Mouse (Mus musculus) hindbrain, embryonic 12.5 days (tissue): ENCODE measurements around the gene Zfp747. TPM values are rescaled to one million over a fixed set of nuclear protein-coding genes. Genes with fewer than 3 reads are reported as not detected.
"Not testable (repeated sequence)": the region's sequence is repeated elsewhere in the genome, so short reads cannot be mapped to it uniquely, and the experiment has no call there.

Experiments
- ATAC-seq: fragments of 200-750 bp; cut with Nextera tagmentation; 2 replicates; pipeline ENCODE4 v1.8.0; 2017; ENCODE audit warnings: moderate TSS enrichment; ENCODE audit not compliant: low FRiP score
- H3K27ac ChIP-seq: fragments of 300-500 bp; sonication (generic); 2 replicates; pipeline ENCODE4 v1.5.1; 2016; ENCODE audit warnings: mild to moderate bottlenecking
- H3K27me3 ChIP-seq: fragments of 300-500 bp; sonication (generic); 2 replicates; pipeline ENCODE4 v1.6.1; 2016; ENCODE audit warnings: mild to moderate bottlenecking
- H3K36me3 ChIP-seq: fragments of 300-500 bp; sonication (generic); 2 replicates; pipeline ENCODE4 v1.6.1; 2016; ENCODE audit warnings: mild to moderate bottlenecking
- H3K4me1 ChIP-seq: fragments of 300-500 bp; sonication (generic); 2 replicates; pipeline ENCODE4 v1.6.1; 2016
- H3K4me2 ChIP-seq: fragments of 300-500 bp; sonication (generic); replicated peaks from 2 replicates; pipeline ENCODE4 v1.6.1; 2016; ENCODE audit warnings: mild to moderate bottlenecking
- H3K4me3 ChIP-seq: fragments of 300-500 bp; sonication (generic); 2 replicates; pipeline ENCODE4 v1.5.1; 2016; ENCODE audit warnings: mild to moderate bottlenecking
- H3K9ac ChIP-seq: fragments of 300-500 bp; sonication (generic); 2 replicates; pipeline ENCODE4 v1.6.1; 2016; ENCODE audit warnings: mild to moderate bottlenecking, moderate library complexity
- H3K9me3 ChIP-seq: fragments of 300-500 bp; sonication (generic); replicated peaks from 2 replicates; pipeline ENCODE4 v1.6.1; 2016; ENCODE audit warnings: mild to moderate bottlenecking
- WGBS: fragments of 180-500 bp; shearing (Covaris S2); methylation state at CpG from one replicate; pipeline ENCODE4 v1.1.7; 2016; 5-methylcytosine and 5-hydroxymethylcytosine counted together
- polyA plus RNA-seq: library from polyadenylated mRNA; unstranded; fragments of >200 nt; fragmentation: Nextera tagmentation; extraction: Ambion mirVana; gene quantifications from 2 replicates; pipeline ENCODE4 v1.2.1, GENCODE M21; 2016

The Zfp747 gene
- polyA plus RNA-seq: 9.3 and 9.7 TPM in 2 replicates

GRCm38 (mm10) chr7:127375271-127376245 lies at the start of gene Zfp747:
TSS of gene Zfp747 (minus strand) at chr7:127376050.
- not testable (repeated sequence) for H3K36me3 ChIP-seq, H3K9me3 ChIP-seq, H3K27me3 ChIP-seq, H3K4me1 ChIP-seq
- Histone ChIP-seq H3K4me2 (peak within 1 kb of the TSS; percentile 77), H3K4me3 (peak within 1 kb of the TSS; percentile 74), H3K9ac (peak within 1 kb of the TSS; percentile 72), H3K27ac (peak within 1 kb of the TSS; percentile 73; the same call in 1 of the 2 replicates)
- peak; percentile 92 for ATAC-seq
- 2% methylated on average over 48 of the region's 49 CpGs for WGBS

- no peak overlapping the region for H3K9ac ChIP-seq
- no peak overlapping the region for H3K27ac ChIP-seq
- H3K4me3 ChIP-seq: no peak overlapping the region
- H3K4me1 ChIP-seq: peaks cover 9% of the 10 kb centered on the region
- no peak overlapping the region for H3K4me2 ChIP-seq
- ATAC-seq: no peak
- WGBS: 83% methylated on average over 3 of the region's 3 CpGs
- H3K27me3 ChIP-seq: peaks cover 12% of the 10 kb centered on the region
- H3K36me3 ChIP-seq: no peaks in the 10 kb centered on the region
- no peaks in the 10 kb centered on the region for H3K9me3 ChIP-seq
Measured at GRCm38 (mm10) chr7:127425291-127425690, 49.4 kb upstream of the Zfp747 start.

DNA sequence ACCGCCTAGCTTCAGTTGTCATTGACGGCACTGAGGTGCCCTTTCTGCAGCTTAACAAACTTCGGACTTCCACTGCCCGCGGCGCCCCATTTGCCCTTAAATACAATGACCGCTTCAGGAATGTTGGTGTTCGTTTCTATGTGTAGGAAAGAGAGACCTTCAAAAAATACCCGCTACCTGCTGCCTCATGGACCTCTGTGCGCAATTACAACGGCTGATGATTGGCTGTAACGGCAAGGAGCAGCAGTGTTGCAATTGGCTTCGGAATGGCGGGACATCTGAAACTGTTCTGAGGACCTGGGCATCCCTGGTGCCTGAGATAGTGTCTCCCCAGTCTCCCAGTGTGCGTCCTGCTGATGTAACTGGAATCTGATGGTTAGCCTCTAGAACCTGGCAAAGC lies 46.4 kb upstream of the Zfp747 start:
- peak; percentile 69 for ATAC-seq
- Histone ChIP-seq H3K27ac (no peak overlapping the region), H3K36me3 (peaks cover 15% of the 10 kb centered on the region), H3K4me3 (peak overlapping the region; percentile 61), H3K9me3 (no peaks in the 10 kb centered on the region), H3K27me3 (peaks cover 12% of the 10 kb centered on the region), H3K4me1 (peaks cover 9% of the 10 kb centered on the region), H3K4me2 (peak overlapping the region; percentile 99), H3K9ac (peak overlapping the region; percentile 80)
- 2% methylated on average over 15 of the region's 15 CpGs for WGBS

DNA sequence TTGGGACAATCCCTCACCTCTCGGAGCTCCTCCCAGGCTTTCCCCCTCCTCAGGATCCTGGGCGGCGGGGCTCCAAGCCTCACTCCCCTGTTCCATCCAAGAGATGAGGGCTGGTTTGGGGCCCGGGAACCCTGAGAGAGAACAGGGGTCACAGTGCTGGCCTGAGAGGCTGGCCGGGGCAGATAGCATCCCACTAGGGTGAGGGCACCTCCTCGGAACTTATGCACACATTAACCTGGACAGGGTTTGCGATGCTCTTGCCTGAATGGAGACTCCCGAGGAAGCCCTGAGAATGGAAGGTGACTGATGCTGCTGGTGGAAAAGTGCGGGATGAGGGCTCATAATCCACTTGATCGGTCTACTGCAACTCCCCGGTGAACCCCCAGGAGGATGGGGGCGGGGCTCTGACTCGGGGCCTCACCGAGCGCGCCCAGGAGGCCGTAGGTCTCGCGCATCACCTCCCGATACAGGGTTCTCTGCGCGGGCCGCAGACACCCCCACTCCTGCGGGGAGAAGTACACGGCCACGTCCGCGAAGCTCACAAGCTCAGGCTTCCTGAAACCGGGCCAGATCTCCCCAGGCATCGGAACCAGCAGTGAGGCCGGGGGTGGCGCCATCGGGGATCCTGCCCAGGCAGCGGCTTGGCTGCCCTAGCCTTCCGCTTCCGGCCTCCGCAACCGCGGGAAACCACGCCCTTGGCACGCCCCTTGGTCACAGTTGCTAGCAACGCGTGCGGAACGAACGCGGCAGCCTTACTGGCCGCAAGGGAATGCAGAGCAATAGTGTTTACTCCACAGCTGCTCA lies 45.7 kb upstream of the Zfp747 start, which contains the start of gene Zfp688:
Zfp688 (minus strand) TSS at position 681 of the 804 bp plus-strand sequence.
- H3K4me1 ChIP-seq: peaks cover 9% of the 10 kb centered on the region
- WGBS: under 1% methylated on average over 48 of the region's 48 CpGs

DNA sequence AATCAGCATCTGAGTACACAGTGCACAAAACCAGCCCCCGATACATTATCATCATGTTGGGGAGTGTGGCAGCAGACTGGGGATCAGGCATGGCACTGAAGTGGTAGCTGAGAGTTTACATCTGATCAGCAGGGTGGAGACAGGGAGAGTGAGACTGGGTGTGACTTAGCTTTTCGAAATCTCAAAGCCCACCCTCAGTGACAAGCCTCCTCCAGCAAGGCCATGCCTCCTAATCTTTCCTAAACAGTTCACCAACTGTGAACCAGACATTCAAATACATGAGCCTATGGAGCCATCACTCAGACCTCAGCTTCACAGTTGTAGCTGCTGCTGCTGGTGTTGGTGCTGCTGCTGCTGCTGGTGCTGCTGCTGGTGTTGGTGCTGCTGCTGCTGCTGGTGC lies 35.6 kb upstream of the Zfp747 start:
- no peaks in the 10 kb centered on the region for H3K36me3 ChIP-seq
- no peaks in the 10 kb centered on the region for H3K4me1 ChIP-seq
- H3K27ac ChIP-seq: no peak overlapping the region
- WGBS: 77% methylated on average over 2 of the region's 2 CpGs
- H3K4me2 ChIP-seq: no peak overlapping the region
- no peak overlapping the region for H3K4me3 ChIP-seq
- H3K27me3 ChIP-seq: no peaks in the 10 kb centered on the region
- ATAC-seq: no peak
- no peak overlapping the region for H3K9ac ChIP-seq
- no peaks in the 10 kb centered on the region for H3K9me3 ChIP-seq

More for the DNA sequence above, 45.7 kb upstream of the Zfp747 start, which contains the start of gene Zfp688:
- Histone ChIP-seq H3K36me3 (peaks cover 15% of the 10 kb centered on the region), H3K4me2 (peak within 1 kb of the TSS; percentile 99), H3K27ac (peak within 1 kb of the TSS; percentile 36), H3K27me3 (peaks cover 12% of the 10 kb centered on the region), H3K9ac (peak within 1 kb of the TSS; percentile 80), H3K4me3 (peak within 1 kb of the TSS; percentile 61), H3K9me3 (no peaks in the 10 kb centered on the region)
- peak; percentile 92 for ATAC-seq

GRCm38 (mm10) chr7:127406002-127406987 lies 30.4 kb upstream of the Zfp747 start, which contains the start of gene Zfp764:
TSS of gene Zfp764 (minus strand) at chr7:127406822.
- not testable (repeated sequence) for H3K9me3 ChIP-seq, H3K36me3 ChIP-seq, H3K27me3 ChIP-seq, H3K4me1 ChIP-seq
- Histone ChIP-seq H3K4me2 (peak within 1 kb of the TSS; percentile 91), H3K27ac (peak within 1 kb of the TSS; percentile 80), H3K9ac (peak within 1 kb of the TSS; percentile 72), H3K4me3 (peak within 1 kb of the TSS; percentile 54)
- 6% methylated on average over 40 of the region's 40 CpGs for WGBS
- ATAC-seq: peak; percentile 82

- H3K4me3 ChIP-seq, H3K27ac ChIP-seq, H3K9ac ChIP-seq, H3K4me1 ChIP-seq, H3K36me3 ChIP-seq, H3K27me3 ChIP-seq, ATAC-seq, H3K9me3 ChIP-seq, H3K4me2 ChIP-seq: not testable (repeated sequence)
- 94% methylated on average over 6 of the region's 6 CpGs for WGBS
Measured at GRCm38 (mm10) chr7:127404101-127404500, 28.3 kb upstream of the Zfp747 start.

- ATAC-seq: no peak
- 54% methylated on average over 2 of the region's 2 CpGs for WGBS
- H3K9me3 ChIP-seq: no peaks in the 10 kb centered on the region
- H3K9ac ChIP-seq: no peak overlapping the region
- peaks cover 2% of the 10 kb centered on the region; the same call in 1 of the 2 replicates for H3K27me3 ChIP-seq
- H3K27ac ChIP-seq: no peak overlapping the region
- H3K36me3 ChIP-seq: no peaks in the 10 kb centered on the region
- H3K4me1 ChIP-seq: peaks cover 6% of the 10 kb centered on the region
- no peak overlapping the region for H3K4me2 ChIP-seq
- no peak overlapping the region for H3K4me3 ChIP-seq
Measured at GRCm38 (mm10) chr7:127402980-127403379, 27.1 kb upstream of the Zfp747 start.

GRCm38 (mm10) chr7:127400355-127400754 lies 24.5 kb upstream of the Zfp747 start:
- ATAC-seq: no peak
- 67% methylated on average over 3 of the region's 3 CpGs for WGBS
- Histone ChIP-seq H3K9ac (no peak overlapping the region), H3K9me3 (no peaks in the 10 kb centered on the region), H3K27ac (no peak overlapping the region), H3K4me2 (no peak overlapping the region), H3K27me3 (peaks cover 2% of the 10 kb centered on the region; the same call in 1 of the 2 replicates), H3K36me3 (no peaks in the 10 kb centered on the region), H3K4me1 (no peaks in the 10 kb centered on the region), H3K4me3 (no peak overlapping the region)

- peaks cover 8% of the 10 kb centered on the region for H3K36me3 ChIP-seq
- 31% methylated on average over 7 of the region's 7 CpGs for WGBS
- H3K27me3 ChIP-seq: no peaks in the 10 kb centered on the region
- ATAC-seq: peak; percentile 12; the same call in 1 of the 2 replicates
- H3K27ac ChIP-seq: peak overlapping the region; percentile 88
- peaks cover 11% of the 10 kb centered on the region for H3K4me1 ChIP-seq
- peak overlapping the region; percentile 88 for H3K4me2 ChIP-seq
- H3K4me3 ChIP-seq: peak overlapping the region; percentile 70
- H3K9ac ChIP-seq: peak overlapping the region; percentile 13
- H3K9me3 ChIP-seq: no peaks in the 10 kb centered on the region
Measured at GRCm38 (mm10) chr7:127393944-127394333, 18.1 kb upstream of the Zfp747 start.
